Mouse (Mus musculus) limb, embryonic 10.5 days (tissue): ENCODE data around the gene Ambra1. TPM values are rescaled to one million over a fixed set of nuclear protein-coding genes. Genes with fewer than 3 reads are reported as not detected.

Experiments used
- DNase-seq: peaks from one replicate; pipeline ENCODE4 v3.0.0-alpha.2; 2017; ENCODE audit warnings: low spot score
- H3K27ac ChIP-seq: fragments of 300-500 bp; sonication (generic); 2 replicates; pipeline ENCODE4 v1.5.1; 2016; ENCODE audit warnings: mild to moderate bottlenecking
- H3K27me3 ChIP-seq: fragments of 300-500 bp; sonication (generic); 2 replicates; pipeline ENCODE4 v1.6.1; 2016; ENCODE audit warnings: low read depth, mild to moderate bottlenecking; ENCODE audit not compliant: poor library complexity, severe bottlenecking
- H3K36me3 ChIP-seq: fragments of 300-500 bp; sonication (generic); 2 replicates; pipeline ENCODE4 v1.6.1; 2016; ENCODE audit warnings: mild to moderate bottlenecking, moderate library complexity
- H3K4me1 ChIP-seq: fragments of 300-500 bp; sonication (generic); 2 replicates; pipeline ENCODE4 v1.6.1; 2016
- H3K4me3 ChIP-seq: fragments of 300-500 bp; sonication (generic); 2 replicates; pipeline ENCODE4 v1.5.1; 2016; ENCODE audit warnings: mild to moderate bottlenecking, moderate library complexity
- H3K9me3 ChIP-seq: fragments of 300-500 bp; sonication (generic); replicated peaks from 2 replicates; pipeline ENCODE4 v1.6.1; 2016; ENCODE audit warnings: mild to moderate bottlenecking
- WGBS: fragments of 180-500 bp; shearing (Covaris S2); methylation state at CpG from one replicate; pipeline ENCODE4 v1.1.7; 2016; 5-methylcytosine and 5-hydroxymethylcytosine counted together
- polyA plus RNA-seq: library from polyadenylated mRNA; unstranded; fragments of >200 nt; fragmentation: Nextera tagmentation; extraction: Ambion mirVana; gene quantifications from 2 replicates; pipeline ENCODE4 v1.2.1, GENCODE M21; 2016

Ambra1 gene
- polyA plus RNA-seq, 1 experiment from 2014 or later, result 24.5 TPM

- 85% methylated on average over 4 of the region's 4 CpGs for WGBS
- H3K27ac ChIP-seq, result peak overlapping the region; percentile 48; the same call in 1 of the 2 replicates
- no peaks in the 10 kb centered on the region for H3K27me3 ChIP-seq
- H3K36me3 ChIP-seq, result peaks cover 25% of the 10 kb centered on the region
- no peak for DNase-seq
- H3K4me1 ChIP-seq, result peaks cover 57% of the 10 kb centered on the region
- H3K4me3 ChIP-seq, result no peak overlapping the region
- H3K9me3 ChIP-seq, result no peaks in the 10 kb centered on the region
Measured at GRCm38 (mm10) chr2:91955121-91955591, 225.2 kb downstream of the Ambra1 start.

GRCm38 (mm10) chr2:91955875-91956274 is 225.9 kb downstream of the Ambra1 start:
- peaks cover 31% of the 10 kb centered on the region for H3K36me3 ChIP-seq
- 90% methylated on average over 6 of the region's 6 CpGs for WGBS
- H3K4me1 ChIP-seq, result peaks cover 55% of the 10 kb centered on the region
- DNase-seq, result no peak
- no peak overlapping the region for H3K4me3 ChIP-seq
- no peaks in the 10 kb centered on the region for H3K27me3 ChIP-seq
- no peak overlapping the region for H3K27ac ChIP-seq
- no peaks in the 10 kb centered on the region for H3K9me3 ChIP-seq

GRCm38 (mm10) chr2:91957096-91957495 is 227.2 kb downstream of the Ambra1 start:
- Histone ChIP-seq H3K27ac (peak overlapping the region; percentile 23; the same call in 1 of the 2 replicates), H3K36me3 (peaks cover 31% of the 10 kb centered on the region), H3K4me3 (no peak overlapping the region), H3K9me3 (no peaks in the 10 kb centered on the region), H3K27me3 (no peaks in the 10 kb centered on the region), H3K4me1 (peaks cover 67% of the 10 kb centered on the region)
- DNase-seq, result no peak
- 69% methylated on average over 4 of the region's 4 CpGs for WGBS

- peaks cover 75% of the 10 kb centered on the region for H3K4me1 ChIP-seq
- WGBS, result 91% methylated on average over 8 of the region's 8 CpGs
- no peak overlapping the region for H3K27ac ChIP-seq
- no peaks in the 10 kb centered on the region for H3K27me3 ChIP-seq
- DNase-seq, result no peak
- no peak overlapping the region for H3K4me3 ChIP-seq
- H3K9me3 ChIP-seq, result no peaks in the 10 kb centered on the region
- H3K36me3 ChIP-seq, result peaks cover 31% of the 10 kb centered on the region
Measured at GRCm38 (mm10) chr2:91958049-91958448, 228.1 kb downstream of the Ambra1 start.

GRCm38 (mm10) chr2:91958701-91959457 is 228.9 kb downstream of the Ambra1 start:
- Histone ChIP-seq H3K9me3 (no peaks in the 10 kb centered on the region), H3K4me3 (no peak overlapping the region), H3K27ac (peak overlapping the region; percentile 2; the same call in 1 of the 2 replicates), H3K36me3 (peaks cover 29% of the 10 kb centered on the region), H3K27me3 (no peaks in the 10 kb centered on the region), H3K4me1 (peaks cover 75% of the 10 kb centered on the region)
- WGBS, result 46% methylated on average over 10 of the region's 10 CpGs
- peak; percentile 63 for DNase-seq

GRCm38 (mm10) chr2:91959544-91960410 is 229.8 kb downstream of the Ambra1 start:
- no peak overlapping the region for H3K4me3 ChIP-seq
- DNase-seq, result no peak
- H3K4me1 ChIP-seq, result peaks cover 79% of the 10 kb centered on the region
- H3K27ac ChIP-seq, result peak overlapping the region; percentile 2; the same call in 1 of the 2 replicates
- no peaks in the 10 kb centered on the region for H3K27me3 ChIP-seq
- no peaks in the 10 kb centered on the region for H3K9me3 ChIP-seq
- peaks cover 27% of the 10 kb centered on the region for H3K36me3 ChIP-seq
- 84% methylated on average over 11 of the region's 11 CpGs for WGBS

GRCm38 (mm10) chr2:91960459-91960858 is 230.5 kb downstream of the Ambra1 start:
- Histone ChIP-seq H3K36me3 (peaks cover 27% of the 10 kb centered on the region), H3K4me1 (peaks cover 80% of the 10 kb centered on the region), H3K4me3 (no peak overlapping the region), H3K27ac (no peak overlapping the region), H3K9me3 (no peaks in the 10 kb centered on the region), H3K27me3 (no peaks in the 10 kb centered on the region)
- 93% methylated on average over 5 of the region's 5 CpGs for WGBS
- no peak for DNase-seq

GRCm38 (mm10) chr2:91961901-91962761 is 232.2 kb downstream of the Ambra1 start:
- no peaks in the 10 kb centered on the region for H3K9me3 ChIP-seq
- H3K4me1 ChIP-seq, result peaks cover 84% of the 10 kb centered on the region
- H3K4me3 ChIP-seq, result peak overlapping the region; percentile 76
- H3K36me3 ChIP-seq, result peaks cover 20% of the 10 kb centered on the region
- H3K27me3 ChIP-seq, result no peaks in the 10 kb centered on the region
- H3K27ac ChIP-seq, result peak overlapping the region; percentile 93
- WGBS, result 72% methylated on average over 4 of the region's 4 CpGs
- no peak for DNase-seq

GRCm38 (mm10) chr2:91962864-91963401 is 233.0 kb downstream of the Ambra1 start:
- Histone ChIP-seq H3K36me3 (peaks cover 17% of the 10 kb centered on the region), H3K9me3 (no peaks in the 10 kb centered on the region), H3K4me1 (peaks cover 79% of the 10 kb centered on the region), H3K27ac (peak overlapping the region; percentile 93), H3K4me3 (peak overlapping the region; percentile 76), H3K27me3 (no peaks in the 10 kb centered on the region)
- DNase-seq, result no peak
- under 1% methylated on average over 39 of the region's 39 CpGs for WGBS

GRCm38 (mm10) chr2:91963443-91963932 is 233.6 kb downstream of the Ambra1 start:
- Histone ChIP-seq H3K4me1 (peaks cover 82% of the 10 kb centered on the region), H3K36me3 (peaks cover 15% of the 10 kb centered on the region), H3K4me3 (peak overlapping the region; percentile 76), H3K9me3 (no peaks in the 10 kb centered on the region), H3K27me3 (no peaks in the 10 kb centered on the region), H3K27ac (peak overlapping the region; percentile 93)
- under 1% methylated on average over 43 of the region's 57 CpGs for WGBS
- peak; percentile 99 for DNase-seq

- Histone ChIP-seq H3K4me3 (peak overlapping the region; percentile 76), H3K36me3 (peaks cover 11% of the 10 kb centered on the region), H3K27ac (peak overlapping the region; percentile 86), H3K9me3 (no peaks in the 10 kb centered on the region), H3K4me1 (peaks cover 71% of the 10 kb centered on the region), H3K27me3 (0 out of 2 replicates have a peak, but pooled peaks cover under 1% of the 10 kb centered on the region)
- DNase-seq, result no peak
- 74% methylated on average over 3 of the region's 3 CpGs for WGBS
Measured at GRCm38 (mm10) chr2:91964610-91965204, 234.8 kb downstream of the Ambra1 start.
